Mouse (Mus musculus) stomach, embryonic 15.5 days (tissue): ENCODE results near the gene Dedd. TPM values are rescaled to one million over a fixed set of nuclear protein-coding genes. Genes with fewer than 3 reads are reported as not detected.

Source experiments
- polyA plus RNA-seq: library from polyadenylated mRNA; unstranded; fragments of >200 nt; fragmentation: Nextera tagmentation; extraction: Ambion mirVana; gene quantifications from 2 replicates; pipeline ENCODE4 v1.2.1, GENCODE M21; 2015

Dedd gene
- polyA plus RNA-seq, 1 experiment from 2014 or later = 43.1 TPM

Other genes starting within 250 kb of the Dedd start
- 1.6 and 2.9 TPM in 2 replicates for gene Cfap126, start 215.2 kb upstream of the Dedd start, polyA plus RNA-seq
- gene Sdhc, start 178.5 kb upstream of the Dedd start, polyA plus RNA-seq = 258 and 282 TPM in 2 replicates
- gene Mpz, start 178.4 kb upstream of the Dedd start, polyA plus RNA-seq = 1.8 and 2.2 TPM in 2 replicates
- 29.8 and 32.8 TPM in 2 replicates for gene Pcp4l1, start 132.9 kb upstream of the Dedd start, polyA plus RNA-seq
- 1.6 and 2.0 TPM in 2 replicates for gene Nr1i3, start 115.2 kb upstream of the Dedd start, polyA plus RNA-seq
- gene Tomm40l, start 106.6 kb upstream of the Dedd start, polyA plus RNA-seq = 22.4 and 29.0 TPM in 2 replicates
- gene Apoa2, start 104.1 kb upstream of the Dedd start, polyA plus RNA-seq = 158 and 523 TPM in 2 replicates
- gene Fcer1g, start 94.8 kb upstream of the Dedd start, polyA plus RNA-seq = 72.6 and 82.0 TPM in 2 replicates
- gene Adamts4, start 78.7 kb upstream of the Dedd start, polyA plus RNA-seq = 8.5 and 8.8 TPM in 2 replicates
- 238 and 270 TPM in 2 replicates for gene Ndufs2, start 77.8 kb upstream of the Dedd start, polyA plus RNA-seq
- gene B4galt3, start 58.8 kb upstream of the Dedd start, polyA plus RNA-seq = 66.4 and 67.4 TPM in 2 replicates
- 46.5 and 51.8 TPM in 2 replicates for gene Ppox, start 48.0 kb upstream of the Dedd start, polyA plus RNA-seq
- 67.8 and 69.8 TPM in 2 replicates for gene Usp21, start 41.2 kb upstream of the Dedd start, polyA plus RNA-seq
- gene Ufc1, start 34.1 kb upstream of the Dedd start, polyA plus RNA-seq = 94.9 and 115 TPM in 2 replicates
- gene Nit1, start 16.5 kb downstream of the Dedd start, polyA plus RNA-seq = 42.0 and 46.4 TPM in 2 replicates
- gene Pfdn2, start 16.5 kb downstream of the Dedd start, polyA plus RNA-seq = 97.2 and 99.5 TPM in 2 replicates
- gene Klhdc9, start 31.7 kb downstream of the Dedd start, polyA plus RNA-seq = 1.0 and 1.8 TPM in 2 replicates
- 19.3 and 26.5 TPM in 2 replicates for gene Nectin4, start 41.0 kb downstream of the Dedd start, polyA plus RNA-seq
- 2.9 and 3.0 TPM in 2 replicates for gene Arhgap30, start 59.8 kb downstream of the Dedd start, polyA plus RNA-seq
- 63.3 and 66.5 TPM in 2 replicates for gene Usf1, start 82.2 kb downstream of the Dedd start, polyA plus RNA-seq
- gene Tstd1, start 89.7 kb downstream of the Dedd start, polyA plus RNA-seq = 5.3 and 5.9 TPM in 2 replicates
- 108 and 121 TPM in 2 replicates for gene F11r, start 108.4 kb downstream of the Dedd start, polyA plus RNA-seq
- 14.4 and 15.0 TPM in 2 replicates for gene Alyref2, start 174.3 kb downstream of the Dedd start, polyA plus RNA-seq
- gene Itln1, start 206.1 kb downstream of the Dedd start, polyA plus RNA-seq = 0.23 TPM in 1 of 2 replicates, not detected in the other
- gene Cd244a, start 230.0 kb downstream of the Dedd start, polyA plus RNA-seq = 0.50 and 1.1 TPM in 2 replicates